Mouse (Mus musculus) myocyte (in vitro differentiated cells): ENCODE results near the gene Atf2.

Source experiments
- E2F4 ChIP-seq: IDR thresholded peaks from one replicate; pipeline ENCODE4 v1.6.1; 2011; ENCODE audit warnings: mild to moderate bottlenecking, control low read depth, moderate library complexity; ENCODE audit not compliant: insufficient read depth
- MYOD1 ChIP-seq, 3 experiments: IDR thresholded peaks; one replicate each; pipeline ENCODE4 v1.6.1; 2011; ENCODE audit warnings: control low read depth in 2 of 3, low read depth in 2 of 3, mild to moderate bottlenecking in 2 of 3, moderate library complexity in 1 of 3; ENCODE audit not compliant: insufficient read length in 2 of 3, control insufficient read depth in 1 of 3
- POLR2A ChIP-seq: IDR thresholded peaks from one replicate; pipeline ENCODE4 v1.6.1; 2011; ENCODE audit warnings: low read depth, mild to moderate bottlenecking, control low read depth, moderate library complexity; ENCODE audit not compliant: insufficient read length
- POLR2AphosphoS2 ChIP-seq: IDR thresholded peaks from one replicate; pipeline ENCODE4 v1.6.1; 2011; ENCODE audit warnings: low read depth, control low read depth; ENCODE audit not compliant: insufficient read length
- TCF12 ChIP-seq: IDR thresholded peaks from one replicate; pipeline ENCODE4 v1.6.1; 2011; ENCODE audit warnings: mild to moderate bottlenecking, control low read depth; ENCODE audit not compliant: poor library complexity, insufficient read depth, severe bottlenecking
- TCF3 ChIP-seq: IDR thresholded peaks from one replicate; pipeline ENCODE4 v1.6.1; 2011; ENCODE audit warnings: low read depth, control low read depth; ENCODE audit not compliant: insufficient read length

GRCm38 (mm10) chr2:73791846-73792630 lies 100.4 kb downstream of the Atf2 start:
- TF ChIP-seq POLR2A (no peak), POLR2AphosphoS2 (no peak), MYOD1 (IDR thresholded peaks at IDR 0.05; ENCODE audit: control insufficient read depth in 1 of 3, insufficient read length in 2 of 3, low read depth in 2 of 3) (no peak), E2F4 (no peak), TCF12 (no peak), TCF3 (no peak)
